Mouse (Mus musculus): ENCODE measurements around the gene 2410004B18Rik.

GRCm38 (mm10) chr3:145941971-145942370 is 4.2 kb downstream of the 2410004B18Rik start:
- TF ChIP-seq USF1 (IDR thresholded peaks at IDR 0.05; ENCODE audit: low read depth) (no peak), TCF12 (IDR thresholded peaks at IDR 0.05; ENCODE audit: insufficient read depth, poor library complexity, severe bottlenecking) (no peak), POLR2A (IDR thresholded peaks at IDR 0.05; ENCODE audit: insufficient read length, low read depth) (no peak), POLR2AphosphoS2 (IDR thresholded peaks at IDR 0.05; ENCODE audit: insufficient read length, low read depth) (no peak), MYOD1 (IDR thresholded peaks at IDR 0.05; ENCODE audit: control insufficient read depth in 1 of 3, insufficient read length in 2 of 3, low read depth in 2 of 3) (no peak), E2F4 (IDR thresholded peaks at IDR 0.05; ENCODE audit: insufficient read depth) (no peak), REST (IDR thresholded peaks at IDR 0.05; ENCODE audit: insufficient read depth, insufficient read length) (no peak), MAX (IDR thresholded peaks at IDR 0.05; ENCODE audit: low read depth) (no peak), CEBPB (IDR thresholded peaks at IDR 0.05; ENCODE audit: insufficient read depth, poor library complexity, severe bottlenecking) (no peak), MYOG (IDR thresholded peaks at IDR 0.05; ENCODE audit: control insufficient read depth in 1 of 3, insufficient read depth in 1 of 3, insufficient read length in 2 of 3, low read depth in 2 of 3) (no peak), TCF3 (IDR thresholded peaks at IDR 0.05; ENCODE audit: insufficient read length, low read depth) (no peak), SRF (IDR thresholded peaks at IDR 0.05; ENCODE audit: control insufficient read depth, insufficient read length, low read depth) (no peak)

Data from myocyte (in vitro differentiated cells).